In genomic region chr3:88503505-88503863, GRCm38 (mm10) we compare ENCODE assay signal across 9 mouse cellular contexts. TPM values are rescaled to one million over a fixed set of nuclear protein-coding genes. Genes with fewer than 3 reads are reported as not detected.
DNase-seq lines count a peak whose midpoint lies in the region; ATAC-seq lines count a peak whose summit lies in the region.
"Had no signal": no experiment of that assay in that cellular context is flagged by ENCODE, and none has a peak within 500 bp of the region (broad histone marks: within the 10 kb centered on the region; RNA-seq: fewer than 3 reads in every experiment).

No protein-coding gene starts in this region.

- H3K9ac ChIP-seq in kidney, embryonic 15.5 days: peak overlapping the region; percentile 18; the same call in 1 of the 2 replicates
- peak overlapping the region; percentile 88 for H3K9ac ChIP-seq in heart, embryonic 12.5 days
- peak overlapping the region; percentile 96; the same call in 1 of the 2 replicates for H3K9ac ChIP-seq in liver, embryonic 15.5 days
- peak overlapping the region; percentile 49 for H3K9ac ChIP-seq in stomach, embryonic 16.5 days (ENCODE audit: low read length)

- no peak for DNase-seq in kidney, adult 18-20 months
- DNase-seq in adrenal gland, postnatal 10 days: peak; percentile 75
- DNase-seq in cerebellum, postnatal 36 days: no peak
- DNase-seq in cerebellum, adult 8-10 months: no peak

- H3K27ac ChIP-seq in kidney, embryonic 15.5 days: peak overlapping the region; percentile 82
- peak overlapping the region; percentile 79 for H3K27ac ChIP-seq in heart, embryonic 12.5 days (ENCODE audit: poor library complexity, severe bottlenecking)
- peak overlapping the region; percentile 88 for H3K27ac ChIP-seq in liver, embryonic 15.5 days (replicated peaks)
- peak overlapping the region; percentile 96 for H3K27ac ChIP-seq in stomach, embryonic 16.5 days (ENCODE audit: low read length)

- H3K27me3 ChIP-seq in kidney, embryonic 15.5 days: no peaks in the 10 kb centered on the region
- H3K27me3 ChIP-seq in heart, embryonic 12.5 days (replicated peaks): no peaks in the 10 kb centered on the region
- H3K27me3 ChIP-seq in liver, embryonic 15.5 days: 0 out of 2 replicates have a peak, but pooled peaks cover 5% of the 10 kb centered on the region
- no peaks in the 10 kb centered on the region for H3K27me3 ChIP-seq in stomach, embryonic 16.5 days (ENCODE audit: control insufficient read depth, insufficient read depth, low read length)

- 33% methylated on average over 4 of the region's 4 CpGs for WGBS in kidney, embryonic 15.5 days
- 15% methylated on average over 4 of the region's 4 CpGs for WGBS in heart, embryonic 12.5 days
- WGBS in liver, embryonic 15.5 days (ENCODE audit: insufficient replicate concordance): 35% methylated on average over 4 of the region's 4 CpGs
- WGBS in stomach, embryonic 16.5 days: 15% methylated on average over 4 of the region's 4 CpGs

- peak overlapping the region; percentile 97 for H3K4me2 ChIP-seq in kidney, embryonic 15.5 days
- peak overlapping the region; percentile 87 for H3K4me2 ChIP-seq in heart, embryonic 12.5 days
- H3K4me2 ChIP-seq in liver, embryonic 15.5 days: peak overlapping the region; percentile 96
- peak overlapping the region; percentile 75 for H3K4me2 ChIP-seq in stomach, embryonic 16.5 days (ENCODE audit: low read depth, low read length)

- H3K36me3 ChIP-seq in kidney, embryonic 15.5 days: no peaks in the 10 kb centered on the region
- H3K36me3 ChIP-seq in heart, embryonic 12.5 days: no peaks in the 10 kb centered on the region
- peaks cover 17% of the 10 kb centered on the region for H3K36me3 ChIP-seq in liver, embryonic 15.5 days (replicated peaks)
- H3K36me3 ChIP-seq in stomach, embryonic 16.5 days (ENCODE audit: control insufficient read depth, insufficient read depth, low read length): no peaks in the 10 kb centered on the region

- H3K9me3 ChIP-seq in kidney, embryonic 15.5 days (replicated peaks): no peaks in the 10 kb centered on the region
- H3K9me3 ChIP-seq in heart, embryonic 12.5 days (replicated peaks): no peaks in the 10 kb centered on the region
- H3K9me3 ChIP-seq in liver, embryonic 15.5 days (replicated peaks): no peaks in the 10 kb centered on the region
- no peaks in the 10 kb centered on the region for H3K9me3 ChIP-seq in stomach, embryonic 16.5 days (replicated peaks; ENCODE audit: control insufficient read depth, low read length)

- H3K4me1 ChIP-seq in kidney, embryonic 15.5 days: peaks cover 59% of the 10 kb centered on the region
- peaks cover 40% of the 10 kb centered on the region for H3K4me1 ChIP-seq in heart, embryonic 12.5 days (replicated peaks)
- H3K4me1 ChIP-seq in liver, embryonic 15.5 days (replicated peaks): peaks cover 72% of the 10 kb centered on the region
- peaks cover 34% of the 10 kb centered on the region for H3K4me1 ChIP-seq in stomach, embryonic 16.5 days (ENCODE audit: control insufficient read depth, insufficient read depth, low read length)

- peak overlapping the region; percentile 65 for H3K4me3 ChIP-seq in kidney, embryonic 15.5 days (replicated peaks)
- H3K4me3 ChIP-seq in heart, embryonic 12.5 days: peak overlapping the region; percentile 68
- H3K4me3 ChIP-seq in liver, embryonic 15.5 days (replicated peaks): peak overlapping the region; percentile 96
- peak overlapping the region; percentile 84 for H3K4me3 ChIP-seq in stomach, embryonic 16.5 days (replicated peaks; ENCODE audit: low read length)

- peak; percentile 20; the same call in 1 of the 2 replicates for ATAC-seq in kidney, embryonic 15.5 days (replicated peaks; ENCODE audit: low FRiP score)
- ATAC-seq in heart, embryonic 12.5 days (ENCODE audit: insufficient number of reproducible peaks, low FRiP score): peak; percentile 43
- no peak for ATAC-seq in liver, embryonic 15.5 days (ENCODE audit: insufficient read depth)
- ATAC-seq in stomach, embryonic 16.5 days (ENCODE audit: insufficient read depth, low FRiP score): peak; percentile 51

RNA-seq across cellular contexts. Expression of gene Lmna, which starts 6.3 kb away (rescaled TPM):
- polyA plus RNA-seq in kidney, embryonic 15.5 days (2015; fragmentation: Nextera tagmentation; extraction: Ambion mirVana): 89.2 and 92.0 TPM in 2 replicates
- total RNA-seq in adrenal gland, postnatal 10 days (2021): 100 to 1,000 TPM; 102 to 104 TPM
- 108 and 113 TPM in 2 replicates for polyA plus RNA-seq in heart, embryonic 12.5 days (2016; fragmentation: Nextera tagmentation; extraction: Ambion mirVana)
- 133 and 142 TPM in 2 replicates for polyA plus RNA-seq in liver, embryonic 15.5 days (2015; fragmentation: Nextera tagmentation; extraction: Ambion mirVana)
- 266 and 298 TPM in 2 replicates for polyA plus RNA-seq in stomach, embryonic 16.5 days (2015; fragmentation: Nextera tagmentation; extraction: Ambion mirVana)

RNA-seq across cellular contexts. Expression of gene Mex3a, which starts 28.7 kb away (rescaled TPM):
- 20.9 and 22.0 TPM in 2 replicates for polyA plus RNA-seq in kidney, embryonic 15.5 days (2015; fragmentation: Nextera tagmentation; extraction: Ambion mirVana)
- total RNA-seq in adrenal gland, postnatal 10 days (2021): 1 to 10 TPM; 5.5 to 5.6 TPM
- 11.8 and 13.9 TPM in 2 replicates for polyA plus RNA-seq in heart, embryonic 12.5 days (2016; fragmentation: Nextera tagmentation; extraction: Ambion mirVana)
- 0.60 and 0.67 TPM in 2 replicates for polyA plus RNA-seq in liver, embryonic 15.5 days (2015; fragmentation: Nextera tagmentation; extraction: Ambion mirVana)
- 9.9 and 11.4 TPM in 2 replicates for polyA plus RNA-seq in stomach, embryonic 16.5 days (2015; fragmentation: Nextera tagmentation; extraction: Ambion mirVana)

RNA-seq across cellular contexts. Expression of gene Sema4a, which starts 42.5 kb away (rescaled TPM):
- polyA plus RNA-seq in kidney, embryonic 15.5 days (2015; fragmentation: Nextera tagmentation; extraction: Ambion mirVana): 14.0 and 14.7 TPM in 2 replicates
- 10 to 100 TPM; 13.4 to 15.5 TPM for total RNA-seq in adrenal gland, postnatal 10 days (2021)
- 0.92 and 1.3 TPM in 2 replicates for polyA plus RNA-seq in heart, embryonic 12.5 days (2016; fragmentation: Nextera tagmentation; extraction: Ambion mirVana)
- polyA plus RNA-seq in liver, embryonic 15.5 days (2015; fragmentation: Nextera tagmentation; extraction: Ambion mirVana): 25.0 and 26.2 TPM in 2 replicates
- 33.1 and 38.4 TPM in 2 replicates for polyA plus RNA-seq in stomach, embryonic 16.5 days (2015; fragmentation: Nextera tagmentation; extraction: Ambion mirVana)

RNA-seq across cellular contexts. Expression of gene Rab25, which starts 44.6 kb away (rescaled TPM):
- polyA plus RNA-seq in kidney, embryonic 15.5 days (2015; fragmentation: Nextera tagmentation; extraction: Ambion mirVana): 15.1 and 17.4 TPM in 2 replicates
- not detected for total RNA-seq in adrenal gland, postnatal 10 days (2021)
- 0.55 TPM in 1 of 2 replicates, not detected in the other for polyA plus RNA-seq in heart, embryonic 12.5 days (2016; fragmentation: Nextera tagmentation; extraction: Ambion mirVana)
- polyA plus RNA-seq in liver, embryonic 15.5 days (2015; fragmentation: Nextera tagmentation; extraction: Ambion mirVana): 0.53 TPM in 1 of 2 replicates, not detected in the other
- 144 and 197 TPM in 2 replicates for polyA plus RNA-seq in stomach, embryonic 16.5 days (2015; fragmentation: Nextera tagmentation; extraction: Ambion mirVana)
- total RNA-seq: left cerebral cortex, postnatal 25 days had no signal

RNA-seq across cellular contexts. Expression of gene Lamtor2, which starts 49.4 kb away (rescaled TPM):
- polyA plus RNA-seq in kidney, embryonic 15.5 days (2015; fragmentation: Nextera tagmentation; extraction: Ambion mirVana): 167 and 173 TPM in 2 replicates
- total RNA-seq in adrenal gland, postnatal 10 days (2021): 100 to 1,000 TPM; 131 to 132 TPM
- polyA plus RNA-seq in heart, embryonic 12.5 days (2016; fragmentation: Nextera tagmentation; extraction: Ambion mirVana): 108 and 114 TPM in 2 replicates
- polyA plus RNA-seq in liver, embryonic 15.5 days (2015; fragmentation: Nextera tagmentation; extraction: Ambion mirVana): 104 and 112 TPM in 2 replicates
- polyA plus RNA-seq in stomach, embryonic 16.5 days (2015; fragmentation: Nextera tagmentation; extraction: Ambion mirVana): 188 and 190 TPM in 2 replicates

Comparison
In these comparisons a context has a peak if more than half of its experiments do, and no peak if none do; other contexts are left out.
1. H3K9ac ChIP-seq: peak in every context shown above with its lines; median percentile 96 in liver, embryonic 15.5 days; 88 in heart, embryonic 12.5 days; 49 in stomach, embryonic 16.5 days; 18 in kidney, embryonic 15.5 days.